Mouse (Mus musculus) cortical plate, adult 2 months (tissue): ENCODE results near the gene Klhl34.

Experiments
- CTCF ChIP-seq: fragments of 200-500 bp; IDR thresholded peaks from 2 replicates; pipeline ENCODE4 v1.5.1; 2011; ENCODE audit warnings: mild to moderate bottlenecking, control low read depth, low read length; ENCODE audit not compliant: insufficient read depth; ENCODE audit errors: extremely low read depth
- POLR2A ChIP-seq: fragments of 200-500 bp; IDR thresholded peaks from 2 replicates; pipeline ENCODE4 v1.6.1; 2011; ENCODE audit warnings: mild to moderate bottlenecking, low read length, control low read depth; ENCODE audit not compliant: insufficient read depth; ENCODE audit errors: extremely low read depth

- TF ChIP-seq CTCF (no peak), POLR2A (no peak)
Observed at GRCm38 (mm10) chrX:157801669-157802068, 16.6 kb upstream of the Klhl34 start.
